Mouse (Mus musculus): ENCODE data around the gene Kcnn4.

DNA sequence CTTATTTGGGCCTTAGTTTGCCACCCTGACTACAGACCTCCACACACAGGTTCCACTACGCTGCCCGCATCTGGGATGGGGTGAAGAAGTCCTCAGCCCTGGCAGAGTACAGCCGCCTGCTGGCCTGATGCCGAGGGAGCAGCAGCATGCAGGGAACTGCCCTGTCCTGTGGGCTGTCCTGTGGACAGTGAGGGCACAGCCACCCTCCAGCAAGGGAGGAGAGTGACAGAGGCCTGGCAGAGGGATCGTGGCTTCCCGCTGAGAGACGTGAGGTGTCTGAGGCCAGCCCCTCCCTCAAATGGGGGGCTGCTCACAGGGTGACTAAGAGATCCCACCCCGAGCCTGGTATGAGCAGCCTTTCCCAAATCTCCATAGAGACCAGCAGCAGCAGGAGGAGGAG, 52.2 kb downstream of the Kcnn4 start:
- TF ChIP-seq CTCF (IDR thresholded peaks at IDR 0.05; ENCODE audit: control insufficient read depth, insufficient read depth, low read length) (no peak), POLR2A (IDR thresholded peaks at IDR 0.05; ENCODE audit: borderline replicate concordance, control insufficient read depth, low read depth, low read length) (no peak)

Data from bone marrow, adult 2 months (tissue).